Comparison of ENCODE assay signal across 8 mouse cellular contexts in genomic region chr8:94992996-94993724, GRCm38 (mm10). TPM values are rescaled to one million over a fixed set of nuclear protein-coding genes. Genes with fewer than 3 reads are reported as not detected.
A peak's percentile ranks its signal among the peaks of the same experiment; 100 is the strongest.
DNase-seq lines count a peak whose midpoint lies in the region; ATAC-seq and TF ChIP-seq lines count a peak whose summit lies in the region.
"Had no signal": no experiment of that assay in that cellular context is flagged by ENCODE, and none has a peak within 500 bp of the region (broad histone marks: within the 10 kb centered on the region; RNA-seq: fewer than 3 reads in every experiment).

No protein-coding gene starts in this region.

- H3K9me3 ChIP-seq in embryonic facial prominence, embryonic 14.5 days (ENCODE audit: control insufficient read depth, low read length) = no peaks in the 10 kb centered on the region
- H3K9me3 ChIP-seq in hindbrain, embryonic 11.5 days (ENCODE audit: control insufficient read depth, low read length) = no peaks in the 10 kb centered on the region
- H3K9me3 ChIP-seq in midbrain, postnatal 0 days (ENCODE audit: low read length) = no peaks in the 10 kb centered on the region

- intact Hi-C loops in left cerebral cortex, adult 2 months (cut with DNase I) = no loop called here

- no peaks in the 10 kb centered on the region for H3K27me3 ChIP-seq in embryonic facial prominence, embryonic 14.5 days (replicated peaks; ENCODE audit: control insufficient read depth, insufficient read depth, low read length)
- no peaks in the 10 kb centered on the region for H3K27me3 ChIP-seq in hindbrain, embryonic 11.5 days (ENCODE audit: control insufficient read depth, insufficient read depth, low read length)
- no peaks in the 10 kb centered on the region for H3K27me3 ChIP-seq in midbrain, postnatal 0 days (ENCODE audit: insufficient read depth, low read length)
- H3K27me3 ChIP-seq: Patski had no signal

- H3K9ac ChIP-seq in embryonic facial prominence, embryonic 14.5 days (ENCODE audit: low read depth, low read length) = no peak overlapping the region
- H3K9ac ChIP-seq in hindbrain, embryonic 11.5 days (ENCODE audit: low read depth, low read length) = no peak overlapping the region
- H3K9ac ChIP-seq in midbrain, postnatal 0 days (replicated peaks; ENCODE audit: low read length, poor library complexity, severe bottlenecking) = peak overlapping the region; percentile 36; the same call in 1 of the 2 replicates

- peak overlapping the region; percentile 20 for H3K4me3 ChIP-seq in left cerebral cortex, adult 2 months
- H3K4me3 ChIP-seq in embryonic facial prominence, embryonic 14.5 days (ENCODE audit: low read depth, low read length) = no peak overlapping the region
- H3K4me3 ChIP-seq in hindbrain, embryonic 11.5 days (ENCODE audit: low read depth, low read length) = no peak overlapping the region
- H3K4me3 ChIP-seq in midbrain, postnatal 0 days (ENCODE audit: low read depth, low read length) = no peak overlapping the region

- H3K4me2 ChIP-seq in embryonic facial prominence, embryonic 14.5 days (ENCODE audit: low read depth, low read length) = no peak overlapping the region
- no peak overlapping the region for H3K4me2 ChIP-seq in hindbrain, embryonic 11.5 days (replicated peaks; ENCODE audit: low read depth, low read length)
- H3K4me2 ChIP-seq in midbrain, postnatal 0 days (ENCODE audit: low read depth, low read length, poor library complexity, severe bottlenecking) = peak overlapping the region; percentile 72; the same call in 1 of the 2 replicates

- H3K4me1 ChIP-seq in embryonic facial prominence, embryonic 14.5 days (ENCODE audit: control insufficient read depth, insufficient read depth, low read length) = peaks cover 20% of the 10 kb centered on the region; the same call in 1 of the 2 replicates
- H3K4me1 ChIP-seq in hindbrain, embryonic 11.5 days (replicated peaks; ENCODE audit: control insufficient read depth, insufficient read depth, low read length) = peaks cover 25% of the 10 kb centered on the region
- peaks cover 27% of the 10 kb centered on the region for H3K4me1 ChIP-seq in midbrain, postnatal 0 days (ENCODE audit: insufficient read depth, low read length)

- no peak for TF ChIP-seq CTCF in left cerebral cortex, adult 2 months (IDR thresholded peaks at IDR 0.05)
- no peak for TF ChIP-seq CTCF in midbrain, postnatal 0 days (IDR thresholded peaks at IDR 0.05)

- no peak for DNase-seq in left cerebral cortex, adult 2 months (ENCODE audit: extremely low spot score in 1 of 2, low spot score in 2 of 2)
- no peak for DNase-seq in left cerebral cortex, adult 9 months (ENCODE audit: low spot score in 2 of 2)
- DNase-seq in embryonic facial prominence, embryonic 14.5 days (ENCODE audit: low spot score) = no peak
- no peak for DNase-seq in hindbrain, embryonic 11.5 days (ENCODE audit: low spot score)
- peak; percentile 63 for DNase-seq in midbrain, postnatal 0 days (ENCODE audit: low spot score)
- no peak for DNase-seq in layer of hippocampus, adult 9-11 months
- no peak for DNase-seq in urinary bladder, postnatal 10 days (ENCODE audit: low spot score)

- no peaks in the 10 kb centered on the region for H3K36me3 ChIP-seq in embryonic facial prominence, embryonic 14.5 days (ENCODE audit: control insufficient read depth, insufficient read depth, low read length)
- H3K36me3 ChIP-seq in hindbrain, embryonic 11.5 days (ENCODE audit: control insufficient read depth, insufficient read depth, low read length) = no peaks in the 10 kb centered on the region
- H3K36me3 ChIP-seq in midbrain, postnatal 0 days (ENCODE audit: insufficient read depth, low read length) = no peaks in the 10 kb centered on the region

- no peak for ATAC-seq in embryonic facial prominence, embryonic 14.5 days (ENCODE audit: low read depth)
- no peak for ATAC-seq in hindbrain, embryonic 11.5 days (ENCODE audit: low FRiP score)
- no peak for ATAC-seq in midbrain, postnatal 0 days (ENCODE audit: low FRiP score)
- ATAC-seq: Patski had no signal

- 76% methylated on average over 9 of the region's 9 CpGs for WGBS in embryonic facial prominence, embryonic 14.5 days
- WGBS in hindbrain, embryonic 11.5 days = 66% methylated on average over 9 of the region's 9 CpGs
- WGBS in midbrain, postnatal 0 days = 32% methylated on average over 9 of the region's 9 CpGs

- peak overlapping the region; percentile 85 for H3K27ac ChIP-seq in left cerebral cortex, adult 2 months
- peak overlapping the region; percentile 63; the same call in 1 of the 2 replicates for H3K27ac ChIP-seq in embryonic facial prominence, embryonic 14.5 days (replicated peaks; ENCODE audit: low read depth, low read length)
- H3K27ac ChIP-seq in hindbrain, embryonic 11.5 days (ENCODE audit: low read depth, low read length) = peak overlapping the region; percentile 96
- H3K27ac ChIP-seq in midbrain, postnatal 0 days (ENCODE audit: low read depth, low read length) = peak overlapping the region; percentile 94

RNA-seq across cellular contexts. Expression of gene Adgrg1, which starts 18.6 kb away (rescaled TPM):
- 10 to 100 TPM; 77.6 to 86.8 TPM for total RNA-seq in left cerebral cortex, adult 2 months (2021)
- polyA plus RNA-seq in embryonic facial prominence, embryonic 14.5 days (2014; fragmentation: Nextera tagmentation; extraction: Ambion mirVana) = 16.3 and 18.8 TPM in 2 replicates
- polyA plus RNA-seq in hindbrain, embryonic 11.5 days (2014; fragmentation: Nextera tagmentation; extraction: Ambion mirVana) = 138 and 160 TPM in 2 replicates
- 218 and 247 TPM in 2 replicates for total RNA-seq in midbrain, postnatal 0 days (2014; rRNA removed)
- 114 and 125 TPM in 2 replicates for polyA plus RNA-seq in midbrain, postnatal 0 days (2015; fragmentation: Nextera tagmentation; extraction: Ambion mirVana)

RNA-seq across cellular contexts. Expression of gene Adgrg3, which starts 24.3 kb away (rescaled TPM):
- total RNA-seq in left cerebral cortex, adult 2 months (2021) = under 1 TPM; 0.23 to 0.32 TPM
- 3.3 and 3.6 TPM in 2 replicates for polyA plus RNA-seq in embryonic facial prominence, embryonic 14.5 days (2014; fragmentation: Nextera tagmentation; extraction: Ambion mirVana)
- 2.5 and 4.7 TPM in 2 replicates for polyA plus RNA-seq in hindbrain, embryonic 11.5 days (2014; fragmentation: Nextera tagmentation; extraction: Ambion mirVana)
- 1.5 and 1.7 TPM in 2 replicates for total RNA-seq in midbrain, postnatal 0 days (2014; rRNA removed)
- 0.59 and 0.88 TPM in 2 replicates for polyA plus RNA-seq in midbrain, postnatal 0 days (2015; fragmentation: Nextera tagmentation; extraction: Ambion mirVana)
